Mouse (Mus musculus) intestine, embryonic 15.5 days (tissue): ENCODE measurements around the gene Anks1. TPM values are rescaled to one million over a fixed set of nuclear protein-coding genes. Genes with fewer than 3 reads are reported as not detected.

Experiments
- ATAC-seq: fragments of 200-750 bp; cut with Nextera tagmentation; 2 replicates; pipeline ENCODE4 v1.8.0; 2017; ENCODE audit warnings: moderate TSS enrichment, moderate library complexity
- H3K27ac ChIP-seq: fragments of 300-500 bp; sonication (generic); 2 replicates; pipeline ENCODE4 v1.5.1; 2015; ENCODE audit warnings: mild to moderate bottlenecking, inconsistent platforms
- H3K27me3 ChIP-seq: fragments of 300-500 bp; sonication (generic); replicated peaks from 2 replicates; pipeline ENCODE4 v1.6.1; 2015; ENCODE audit warnings: inconsistent platforms
- H3K36me3 ChIP-seq: fragments of 300-500 bp; sonication (generic); 2 replicates; pipeline ENCODE4 v1.6.1; 2015; ENCODE audit warnings: inconsistent platforms
- H3K4me1 ChIP-seq: fragments of 300-500 bp; sonication (generic); replicated peaks from 2 replicates; pipeline ENCODE4 v1.6.1; 2015; ENCODE audit warnings: inconsistent platforms
- H3K4me2 ChIP-seq: fragments of 300-500 bp; sonication (generic); replicated peaks from 2 replicates; pipeline ENCODE4 v1.6.1; 2015; ENCODE audit warnings: mild to moderate bottlenecking, inconsistent platforms
- H3K4me3 ChIP-seq: fragments of 300-500 bp; sonication (generic); replicated peaks from 2 replicates; pipeline ENCODE4 v1.5.1; 2015; ENCODE audit warnings: inconsistent platforms
- H3K9ac ChIP-seq: fragments of 300-500 bp; sonication (generic); 2 replicates; pipeline ENCODE4 v1.6.1; 2015; ENCODE audit warnings: inconsistent platforms
- H3K9me3 ChIP-seq: fragments of 300-500 bp; sonication (generic); 2 replicates; pipeline ENCODE4 v1.6.1; 2016; ENCODE audit warnings: inconsistent platforms
- WGBS: fragments of 180-500 bp; shearing (Covaris S2); methylation state at CpG from one replicate; pipeline ENCODE4 v1.1.7; 2015; 5-methylcytosine and 5-hydroxymethylcytosine counted together
- polyA plus RNA-seq: library from polyadenylated mRNA; unstranded; fragments of >200 nt; fragmentation: Nextera tagmentation; extraction: Ambion mirVana; gene quantifications from 2 replicates; pipeline ENCODE4 v1.2.1, GENCODE M21; 2015

Gene Anks1
- polyA plus RNA-seq, 1 experiment from 2014 or later: 12.5 TPM

GRCm38 (mm10) chr17:28081385-28081784 is 172.3 kb downstream of the Anks1 start:
- no peaks in the 10 kb centered on the region for H3K27me3 ChIP-seq
- no peak overlapping the region for H3K27ac ChIP-seq
- no peak overlapping the region for H3K9ac ChIP-seq
- H3K4me3 ChIP-seq: no peak overlapping the region
- H3K4me1 ChIP-seq: peaks cover 22% of the 10 kb centered on the region
- no peaks in the 10 kb centered on the region for H3K36me3 ChIP-seq
- no peak overlapping the region for H3K4me2 ChIP-seq
- H3K9me3 ChIP-seq: no peaks in the 10 kb centered on the region
- no peak for ATAC-seq
- 63% methylated on average over 9 of the region's 9 CpGs for WGBS

GRCm38 (mm10) chr17:28081856-28082255 is 172.8 kb downstream of the Anks1 start:
- Histone ChIP-seq H3K27me3 (no peaks in the 10 kb centered on the region), H3K27ac (no peak overlapping the region), H3K4me1 (peaks cover 22% of the 10 kb centered on the region), H3K4me2 (no peak overlapping the region), H3K36me3 (no peaks in the 10 kb centered on the region), H3K9me3 (no peaks in the 10 kb centered on the region), H3K9ac (no peak overlapping the region), H3K4me3 (no peak overlapping the region)
- no peak for ATAC-seq
- 89% methylated on average over 7 of the region's 7 CpGs for WGBS

GRCm38 (mm10) chr17:28082863-28083262 is 173.8 kb downstream of the Anks1 start:
- 49% methylated on average over 13 of the region's 13 CpGs for WGBS
- Histone ChIP-seq H3K9ac (no peak overlapping the region), H3K4me2 (peak overlapping the region; percentile 19; the same call in 1 of the 2 replicates), H3K4me1 (peaks cover 22% of the 10 kb centered on the region), H3K27me3 (no peaks in the 10 kb centered on the region), H3K27ac (no peak overlapping the region), H3K4me3 (no peak overlapping the region), H3K9me3 (no peaks in the 10 kb centered on the region), H3K36me3 (no peaks in the 10 kb centered on the region)
- ATAC-seq: no peak

- no peak for ATAC-seq
- 19% methylated on average over 22 of the region's 22 CpGs for WGBS
- Histone ChIP-seq H3K36me3 (no peaks in the 10 kb centered on the region), H3K4me2 (peak overlapping the region; percentile 49; the same call in 1 of the 2 replicates), H3K9me3 (no peaks in the 10 kb centered on the region), H3K27ac (no peak overlapping the region), H3K4me1 (peaks cover 22% of the 10 kb centered on the region), H3K4me3 (no peak overlapping the region), H3K27me3 (no peaks in the 10 kb centered on the region), H3K9ac (no peak overlapping the region)
Observed at GRCm38 (mm10) chr17:28084395-28084905, 175.3 kb downstream of the Anks1 start.

GRCm38 (mm10) chr17:28084964-28085363 is 175.9 kb downstream of the Anks1 start:
- Histone ChIP-seq H3K27me3 (no peaks in the 10 kb centered on the region), H3K9ac (no peak overlapping the region), H3K36me3 (no peaks in the 10 kb centered on the region), H3K4me3 (no peak overlapping the region), H3K9me3 (no peaks in the 10 kb centered on the region), H3K27ac (no peak overlapping the region), H3K4me1 (peaks cover 19% of the 10 kb centered on the region), H3K4me2 (peak overlapping the region; percentile 49)
- WGBS: 1% methylated on average over 16 of the region's 16 CpGs
- peak; percentile 74 for ATAC-seq

- Histone ChIP-seq H3K4me3 (no peak overlapping the region), H3K9me3 (no peaks in the 10 kb centered on the region), H3K36me3 (no peaks in the 10 kb centered on the region), H3K4me2 (no peak overlapping the region), H3K4me1 (peaks cover 13% of the 10 kb centered on the region; the same call in 1 of the 2 replicates), H3K27ac (no peak overlapping the region), H3K9ac (no peak overlapping the region), H3K27me3 (no peaks in the 10 kb centered on the region)
- ATAC-seq: no peak
- 30% methylated on average over 5 of the region's 5 CpGs for WGBS
Observed at GRCm38 (mm10) chr17:28087430-28087829, 178.3 kb downstream of the Anks1 start.

- Histone ChIP-seq H3K9me3 (no peaks in the 10 kb centered on the region), H3K4me2 (no peak overlapping the region), H3K27me3 (no peaks in the 10 kb centered on the region), H3K9ac (no peak overlapping the region), H3K36me3 (no peaks in the 10 kb centered on the region), H3K27ac (no peak overlapping the region), H3K4me1 (0 out of 2 replicates have a peak, but pooled peaks cover 5% of the 10 kb centered on the region), H3K4me3 (no peak overlapping the region)
- ATAC-seq: no peak
- WGBS: 91% methylated on average over 6 of the region's 6 CpGs
Observed at GRCm38 (mm10) chr17:28088718-28089117, 179.6 kb downstream of the Anks1 start.

- ATAC-seq: no peak
- H3K36me3 ChIP-seq: no peaks in the 10 kb centered on the region
- no peaks in the 10 kb centered on the region for H3K9me3 ChIP-seq
- no peak overlapping the region for H3K4me2 ChIP-seq
- H3K4me3 ChIP-seq: no peak overlapping the region
- H3K27ac ChIP-seq: no peak overlapping the region
- 86% methylated on average over 2 of the region's 2 CpGs for WGBS
- no peak overlapping the region for H3K9ac ChIP-seq
- no peaks in the 10 kb centered on the region for H3K27me3 ChIP-seq
- H3K4me1 ChIP-seq: no peaks in the 10 kb centered on the region
Observed at GRCm38 (mm10) chr17:28092297-28092696, 183.2 kb downstream of the Anks1 start.

GRCm38 (mm10) chr17:28093837-28094236 is 184.7 kb downstream of the Anks1 start:
- H3K4me2 ChIP-seq: no peak overlapping the region
- no peak overlapping the region for H3K4me3 ChIP-seq
- no peaks in the 10 kb centered on the region for H3K27me3 ChIP-seq
- H3K9me3 ChIP-seq: no peaks in the 10 kb centered on the region
- no peak for ATAC-seq
- no peaks in the 10 kb centered on the region for H3K4me1 ChIP-seq
- no peak overlapping the region for H3K9ac ChIP-seq
- WGBS: 80% methylated on average over 3 of the region's 3 CpGs
- H3K27ac ChIP-seq: no peak overlapping the region
- H3K36me3 ChIP-seq: no peaks in the 10 kb centered on the region

GRCm38 (mm10) chr17:28096418-28096817 is 187.3 kb downstream of the Anks1 start:
- H3K36me3 ChIP-seq: no peaks in the 10 kb centered on the region
- H3K4me3 ChIP-seq: no peak overlapping the region
- no peaks in the 10 kb centered on the region for H3K27me3 ChIP-seq
- no peak overlapping the region for H3K27ac ChIP-seq
- no peak for ATAC-seq
- no peaks in the 10 kb centered on the region for H3K9me3 ChIP-seq
- H3K9ac ChIP-seq: no peak overlapping the region
- H3K4me1 ChIP-seq: no peaks in the 10 kb centered on the region
- 79% methylated on average over 10 of the region's 10 CpGs for WGBS
- no peak overlapping the region for H3K4me2 ChIP-seq

- H3K4me2 ChIP-seq: no peak overlapping the region
- no peak overlapping the region for H3K27ac ChIP-seq
- H3K4me1 ChIP-seq: 0 out of 2 replicates have a peak, but pooled peaks cover 4% of the 10 kb centered on the region
- no peak overlapping the region for H3K9ac ChIP-seq
- ATAC-seq: no peak
- H3K36me3 ChIP-seq: no peaks in the 10 kb centered on the region
- no peaks in the 10 kb centered on the region for H3K9me3 ChIP-seq
- no peaks in the 10 kb centered on the region for H3K27me3 ChIP-seq
- no peak overlapping the region for H3K4me3 ChIP-seq
- 80% methylated on average over 13 of the region's 13 CpGs for WGBS
Observed at GRCm38 (mm10) chr17:28097308-28097707, 188.2 kb downstream of the Anks1 start.

GRCm38 (mm10) chr17:28099086-28099485 is 190.0 kb downstream of the Anks1 start:
- Histone ChIP-seq H3K9me3 (no peaks in the 10 kb centered on the region), H3K4me3 (no peak overlapping the region), H3K27me3 (no peaks in the 10 kb centered on the region), H3K4me1 (0 out of 2 replicates have a peak, but pooled peaks cover 4% of the 10 kb centered on the region), H3K36me3 (no peaks in the 10 kb centered on the region), H3K9ac (no peak overlapping the region), H3K4me2 (no peak overlapping the region), H3K27ac (no peak overlapping the region)
- WGBS: 57% methylated on average over 3 of the region's 3 CpGs
- no peak for ATAC-seq

GRCm38 (mm10) chr17:28100669-28101068 is 191.6 kb downstream of the Anks1 start:
- Histone ChIP-seq H3K4me3 (no peak overlapping the region), H3K27me3 (no peaks in the 10 kb centered on the region), H3K4me2 (no peak overlapping the region), H3K36me3 (no peaks in the 10 kb centered on the region), H3K9ac (no peak overlapping the region), H3K9me3 (no peaks in the 10 kb centered on the region), H3K27ac (no peak overlapping the region), H3K4me1 (0 out of 2 replicates have a peak, but pooled peaks cover 4% of the 10 kb centered on the region)
- WGBS: 91% methylated on average over 1 of the region's 1 CpGs
- no peak for ATAC-seq
